Mouse (Mus musculus) stomach, embryonic 16.5 days (tissue): ENCODE results near the gene Mtfp1. TPM values are rescaled to one million over a fixed set of nuclear protein-coding genes. Genes with fewer than 3 reads are reported as not detected.

ENCODE experiments used
- ATAC-seq: fragments of 200-750 bp; cut with Nextera tagmentation; 2 replicates; pipeline ENCODE4 v1.8.0; 2017; ENCODE audit warnings: moderate number of reproducible peaks, moderate TSS enrichment; ENCODE audit not compliant: insufficient read depth, low FRiP score
- H3K27ac ChIP-seq: fragments of 300-500 bp; sonication (generic); 2 replicates; pipeline ENCODE4 v1.5.1; 2014; ENCODE audit warnings: low read length
- H3K27me3 ChIP-seq: fragments of 300-500 bp; sonication (generic); 2 replicates; pipeline ENCODE4 v1.6.1; 2014; ENCODE audit warnings: low read length, control low read depth, mixed read lengths; ENCODE audit not compliant: control insufficient read depth, insufficient read depth
- H3K36me3 ChIP-seq: fragments of 300-500 bp; sonication (generic); 2 replicates; pipeline ENCODE4 v1.6.1; 2014; ENCODE audit warnings: low read length; ENCODE audit not compliant: control insufficient read depth, insufficient read depth
- H3K4me1 ChIP-seq: fragments of 300-500 bp; sonication (generic); 2 replicates; pipeline ENCODE4 v1.6.1; 2014; ENCODE audit warnings: low read length, control low read depth, mixed read lengths; ENCODE audit not compliant: control insufficient read depth, insufficient read depth
- H3K4me2 ChIP-seq: fragments of 300-500 bp; sonication (generic); 2 replicates; pipeline ENCODE4 v1.6.1; 2014; ENCODE audit warnings: low read depth, low read length, mixed read lengths
- H3K4me3 ChIP-seq: fragments of 300-500 bp; sonication (generic); replicated peaks from 2 replicates; pipeline ENCODE4 v1.5.1; 2014; ENCODE audit warnings: mild to moderate bottlenecking, low read length
- H3K9ac ChIP-seq: fragments of 300-500 bp; sonication (generic); 2 replicates; pipeline ENCODE4 v1.6.1; 2014; ENCODE audit warnings: low read length
- H3K9me3 ChIP-seq: fragments of 300-500 bp; sonication (generic); replicated peaks from 2 replicates; pipeline ENCODE4 v1.6.1; 2016; ENCODE audit warnings: low read length, control low read depth; ENCODE audit not compliant: control insufficient read depth
- WGBS: fragments of 180-500 bp; shearing (Covaris S2); extraction: QIAGEN DNeasy Blood & Tissue Kit; methylation state at CpG from one replicate; pipeline ENCODE4 v1.1.7; 2014; 5-methylcytosine and 5-hydroxymethylcytosine counted together
- polyA plus RNA-seq: library from polyadenylated mRNA; unstranded; fragments of >200 nt; fragmentation: Nextera tagmentation; extraction: Ambion mirVana; gene quantifications from 2 replicates; pipeline ENCODE4 v1.2.1, GENCODE M21; 2015

Gene Mtfp1
- 17.7 and 19.6 TPM in 2 replicates for polyA plus RNA-seq

- peak within 1 kb of the TSS; percentile 88 for H3K27ac ChIP-seq
- peak within 1 kb of the TSS; percentile 56 for H3K4me3 ChIP-seq
- 4% methylated on average over 34 of the region's 34 CpGs for WGBS
- peak within 1 kb of the TSS; percentile 93 for H3K4me2 ChIP-seq
- no peaks in the 10 kb centered on the region for H3K27me3 ChIP-seq
- peak; percentile 18; the same call in 1 of the 2 replicates for ATAC-seq
- peaks cover 13% of the 10 kb centered on the region for H3K4me1 ChIP-seq
- H3K9me3 ChIP-seq = peaks cover 11% of the 10 kb centered on the region; the same call in 1 of the 2 replicates
- peak within 1 kb of the TSS; percentile 71 for H3K9ac ChIP-seq
- H3K36me3 ChIP-seq = peaks cover 10% of the 10 kb centered on the region
These were observed at the start of gene Mtfp1 for GRCm38 (mm10) chr11:4095171-4096053. Mtfp1 (minus strand) TSS chr11:4095445.

GRCm38 (mm10) chr11:4143281-4144062 is 48.2 kb upstream of the Mtfp1 start:
- Histone ChIP-seq H3K4me2 (no peak overlapping the region), H3K9ac (no peak overlapping the region), H3K27ac (no peak overlapping the region), H3K4me1 (no peaks in the 10 kb centered on the region), H3K36me3 (peaks cover 5% of the 10 kb centered on the region; the same call in 1 of the 2 replicates), H3K4me3 (no peak overlapping the region), H3K27me3 (no peaks in the 10 kb centered on the region), H3K9me3 (no peaks in the 10 kb centered on the region)
- WGBS = 88% methylated on average over 21 of the region's 21 CpGs
- no peak for ATAC-seq

GRCm38 (mm10) chr11:4142352-4142751 is 47.1 kb upstream of the Mtfp1 start:
- ATAC-seq = no peak
- Histone ChIP-seq H3K4me2 (no peak overlapping the region), H3K9ac (no peak overlapping the region), H3K27ac (no peak overlapping the region), H3K4me1 (no peaks in the 10 kb centered on the region), H3K27me3 (no peaks in the 10 kb centered on the region), H3K4me3 (no peak overlapping the region), H3K9me3 (no peaks in the 10 kb centered on the region), H3K36me3 (peaks cover 5% of the 10 kb centered on the region; the same call in 1 of the 2 replicates)
- 91% methylated on average over 4 of the region's 4 CpGs for WGBS

GRCm38 (mm10) chr11:4141505-4141904 is 46.3 kb upstream of the Mtfp1 start:
- Histone ChIP-seq H3K36me3 (peaks cover 5% of the 10 kb centered on the region; the same call in 1 of the 2 replicates), H3K4me2 (no peak overlapping the region), H3K4me3 (no peak overlapping the region), H3K27ac (no peak overlapping the region), H3K4me1 (peaks cover under 1% of the 10 kb centered on the region; the same call in 1 of the 2 replicates), H3K9me3 (no peaks in the 10 kb centered on the region), H3K9ac (no peak overlapping the region), H3K27me3 (no peaks in the 10 kb centered on the region)
- no peak for ATAC-seq

- Histone ChIP-seq H3K4me3 (no peak overlapping the region), H3K4me1 (peaks cover 10% of the 10 kb centered on the region), H3K27me3 (no peaks in the 10 kb centered on the region), H3K27ac (no peak overlapping the region), H3K4me2 (no peak overlapping the region), H3K9me3 (no peaks in the 10 kb centered on the region), H3K9ac (no peak overlapping the region), H3K36me3 (peaks cover 5% of the 10 kb centered on the region; the same call in 1 of the 2 replicates)
- WGBS = 69% methylated on average over 2 of the region's 2 CpGs
- ATAC-seq = no peak
These were observed 43.7 kb upstream of the Mtfp1 start for GRCm38 (mm10) chr11:4138964-4139363.

- ATAC-seq = peak; percentile 96
- no peaks in the 10 kb centered on the region for H3K36me3 ChIP-seq
- H3K27ac ChIP-seq = peak within 1 kb of the TSS; percentile 67; the same call in 1 of the 2 replicates
- 2% methylated on average over 64 of the region's 66 CpGs for WGBS
- peaks cover 10% of the 10 kb centered on the region for H3K4me1 ChIP-seq
- peak within 1 kb of the TSS; percentile 94 for H3K4me2 ChIP-seq
- peak within 1 kb of the TSS; percentile 91 for H3K4me3 ChIP-seq
- peak within 1 kb of the TSS; percentile 99 for H3K9ac ChIP-seq
- no peaks in the 10 kb centered on the region for H3K9me3 ChIP-seq
- no peaks in the 10 kb centered on the region for H3K27me3 ChIP-seq
These were observed 40.0 kb upstream of the Mtfp1 start, which contains the start of gene Rnf215 for GRCm38 (mm10) chr11:4134986-4135935. Rnf215 (plus strand) TSS chr11:4135202.

GRCm38 (mm10) chr11:4134400-4134799 is 39.2 kb upstream of the Mtfp1 start:
- Histone ChIP-seq H3K27me3 (no peaks in the 10 kb centered on the region), H3K9me3 (no peaks in the 10 kb centered on the region), H3K4me1 (peaks cover 10% of the 10 kb centered on the region), H3K36me3 (no peaks in the 10 kb centered on the region), H3K4me3 (no peak overlapping the region), H3K27ac (no peak overlapping the region), H3K4me2 (no peak overlapping the region), H3K9ac (no peak overlapping the region)
- no peak for ATAC-seq
- WGBS = 56% methylated on average over 6 of the region's 6 CpGs

- Histone ChIP-seq H3K27me3 (no peaks in the 10 kb centered on the region), H3K27ac (no peak overlapping the region), H3K36me3 (no peaks in the 10 kb centered on the region), H3K9me3 (no peaks in the 10 kb centered on the region), H3K4me1 (peaks cover 10% of the 10 kb centered on the region), H3K4me3 (no peak overlapping the region), H3K9ac (no peak overlapping the region), H3K4me2 (no peak overlapping the region)
- no peak for ATAC-seq
- WGBS = 51% methylated on average over 3 of the region's 3 CpGs
These were observed 38.2 kb upstream of the Mtfp1 start for GRCm38 (mm10) chr11:4133450-4133849.
